Mouse (Mus musculus) cerebellum, adult 2 months (tissue): ENCODE measurements at regions not wholly inside any gene's neighbourhood (a gene's known extent, or its start where the extent isn't known, plus 50 kb on each side); places are given as distances from the start of the nearest gene placed in this dataset.

Experiments used
- CTCF ChIP-seq: fragments of 200-500 bp; IDR thresholded peaks from 2 replicates; pipeline ENCODE4 v1.5.1; 2011; ENCODE audit warnings: low read depth, mild to moderate bottlenecking, control low read depth, low read length, moderate library complexity, borderline replicate concordance; ENCODE audit not compliant: insufficient read depth
- POLR2A ChIP-seq: fragments of 200-500 bp; IDR thresholded peaks from 2 replicates; pipeline ENCODE4 v1.6.1; 2011; ENCODE audit warnings: low read length, control low read depth, borderline replicate concordance; ENCODE audit not compliant: insufficient read depth

DNA sequence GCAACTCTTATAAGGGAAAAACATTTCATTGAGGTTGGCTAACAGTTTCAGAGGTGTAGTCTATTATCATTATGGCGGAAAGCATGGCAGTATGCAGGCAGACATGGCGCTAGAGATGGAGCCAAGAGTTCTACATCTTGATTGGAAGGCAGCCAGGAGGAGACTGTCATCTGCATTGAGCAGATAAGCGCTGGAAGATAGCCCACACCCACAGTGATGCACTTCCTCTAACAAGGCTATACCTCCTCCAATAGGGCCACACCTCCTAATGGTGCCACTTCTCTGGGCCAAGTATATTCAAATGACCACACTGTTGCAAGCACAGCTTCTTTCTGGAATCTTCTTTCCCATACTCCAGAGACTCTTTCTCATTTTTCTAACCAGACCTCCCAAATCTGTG is 65.2 kb upstream of the Akap13 start:
- TF ChIP-seq CTCF, result no peak
- no peak for TF ChIP-seq POLR2A
